Mouse (Mus musculus) leukemia stem cell, adult 10-12 weeks (primary cell): Measurements from ENCODE around the gene Snrnp48. TPM values are rescaled to one million over a fixed set of nuclear protein-coding genes. Genes with fewer than 3 reads are reported as not detected.

Source experiments
- polyA plus RNA-seq: library from polyadenylated mRNA; stranded (reverse); fragments of >175 nt; gene quantifications from 2 replicates; pipeline ENCODE4 v1.2.3, GENCODE M21; 2012; ENCODE audit warnings: low replicate concordance

Gene Snrnp48
- 21.4 and 27.7 TPM in 2 replicates for polyA plus RNA-seq

DNA sequence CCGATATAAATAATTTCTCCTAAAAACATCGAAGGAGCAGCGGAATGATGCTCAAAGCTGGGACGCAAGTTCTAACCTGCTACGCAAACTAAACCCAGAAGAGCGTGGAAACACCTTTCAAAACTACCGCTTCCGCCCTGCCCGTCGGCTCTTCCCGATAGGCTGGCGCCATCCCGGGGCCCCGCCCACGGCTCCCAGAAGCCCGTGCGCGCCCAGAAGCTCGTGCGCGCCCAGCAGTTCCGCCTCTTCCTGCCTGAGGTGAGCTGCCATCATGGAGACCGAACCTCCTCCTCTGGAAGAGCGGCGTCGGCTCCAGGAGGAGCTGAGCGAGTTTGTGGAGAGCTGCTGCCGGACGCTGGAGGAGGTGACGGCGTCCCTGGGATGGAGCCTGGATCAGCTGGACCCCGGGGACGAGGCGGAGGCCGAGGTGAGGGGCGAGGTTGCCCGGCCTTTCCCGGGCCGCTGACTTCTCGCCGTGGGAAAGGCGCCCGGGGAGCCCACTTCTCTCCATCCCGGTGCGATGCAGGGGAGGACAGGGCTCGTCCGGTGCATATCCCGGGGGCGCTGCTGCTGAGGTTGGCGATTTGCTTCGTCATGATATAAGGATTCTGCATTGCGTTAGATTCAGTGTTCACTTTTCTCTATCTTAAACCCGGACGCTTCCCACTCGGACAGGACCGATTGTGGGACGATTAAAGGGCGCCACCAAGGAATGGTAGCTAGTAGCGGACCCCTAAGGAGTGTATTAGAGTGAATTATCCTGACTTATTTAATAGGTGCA lies at the start of gene Snrnp48:
Gene Snrnp48 (plus strand): TSS at position 237 of the 781 bp plus-strand sequence.

Other genes starting within 250 kb of the Snrnp48 start
- gene Ssr1, start 210.7 kb upstream of the Snrnp48 start, polyA plus RNA-seq = 30.1 and 30.3 TPM in 2 replicates
- gene Riok1, start 167.9 kb upstream of the Snrnp48 start, polyA plus RNA-seq = 20.5 and 26.4 TPM in 2 replicates
- 0.07 and 0.08 TPM in 2 replicates for gene Cage1, start 167.9 kb upstream of the Snrnp48 start, polyA plus RNA-seq
- gene Dsp, start 53.6 kb upstream of the Snrnp48 start, polyA plus RNA-seq = 0.07 TPM in 2 replicates
- 1.1 and 2.2 TPM in 2 replicates for gene Bmp6, start 140.2 kb downstream of the Snrnp48 start, polyA plus RNA-seq